Mouse (Mus musculus): Measurements from ENCODE around the gene Sptbn1. TPM values are rescaled to one million over a fixed set of nuclear protein-coding genes. Genes with fewer than 3 reads are reported as not detected.

Gene Sptbn1
- polyA plus RNA-seq, 1 experiment from 2014 or later, result 75.6 TPM

DNA sequence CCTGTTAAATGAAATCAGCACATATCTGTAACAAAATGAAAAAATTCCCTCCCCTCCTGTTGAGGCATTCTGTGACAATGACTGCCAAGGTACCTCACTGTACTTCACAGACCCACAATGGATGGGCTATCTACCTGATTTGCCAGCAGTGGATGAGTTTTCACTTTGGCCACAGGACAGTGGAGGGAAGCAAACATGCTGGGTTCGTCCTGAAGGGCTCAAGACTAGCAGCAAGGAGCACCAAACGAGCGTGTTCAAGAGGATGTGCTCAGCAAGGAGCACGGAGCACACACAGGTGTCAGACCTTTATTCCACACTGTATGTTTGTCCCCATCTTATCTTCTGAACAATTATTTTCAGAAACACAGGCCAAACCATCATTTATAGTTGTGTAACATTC is 34.0 kb downstream of the Sptbn1 start:
- WGBS, result 93% methylated on average over 4 of the region's 4 CpGs
- H3K9me3 ChIP-seq, result no peaks in the 10 kb centered on the region
- no peak for ATAC-seq (ENCODE audit: insufficient number of reproducible peaks, insufficient read depth, low FRiP score, low TSS enrichment, low read depth)
- no peak overlapping the region for H3K4me3 ChIP-seq (replicated peaks)
- H3K27ac ChIP-seq, result no peak overlapping the region
- H3K36me3 ChIP-seq, result peaks cover 6% of the 10 kb centered on the region; the same call in 1 of the 2 replicates
- no peak overlapping the region for H3K4me2 ChIP-seq
- no peak overlapping the region for H3K9ac ChIP-seq (replicated peaks)
- H3K4me1 ChIP-seq (replicated peaks), result no peaks in the 10 kb centered on the region
- H3K27me3 ChIP-seq, result no peaks in the 10 kb centered on the region

DNA sequence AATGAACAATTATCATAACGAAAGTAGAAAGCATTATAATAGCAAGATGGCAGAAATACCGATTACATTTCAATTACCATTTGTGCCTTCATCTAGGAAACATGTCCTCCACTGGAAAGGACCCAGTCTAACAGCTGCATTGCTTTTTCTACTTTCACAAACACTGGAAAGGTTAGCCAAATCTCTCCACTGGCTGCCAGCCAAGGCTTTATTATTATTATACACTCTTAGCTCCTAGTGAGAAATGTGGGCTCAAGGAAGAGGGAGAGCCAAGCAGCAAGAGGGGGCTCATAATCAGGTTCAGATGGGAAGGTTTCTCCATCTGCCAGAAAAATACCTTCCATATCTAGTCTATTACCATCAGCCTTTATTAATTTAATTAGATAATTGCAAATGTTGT is 35.9 kb downstream of the Sptbn1 start:
- H3K9me3 ChIP-seq, result no peaks in the 10 kb centered on the region
- no peak for ATAC-seq (ENCODE audit: insufficient number of reproducible peaks, insufficient read depth, low FRiP score, low TSS enrichment, low read depth)
- 84% methylated on average over 2 of the region's 2 CpGs for WGBS
- no peak overlapping the region for H3K4me3 ChIP-seq (replicated peaks)
- no peaks in the 10 kb centered on the region for H3K27me3 ChIP-seq
- H3K4me2 ChIP-seq, result no peak overlapping the region
- no peaks in the 10 kb centered on the region for H3K4me1 ChIP-seq (replicated peaks)
- H3K36me3 ChIP-seq, result peaks cover 6% of the 10 kb centered on the region; the same call in 1 of the 2 replicates
- H3K27ac ChIP-seq, result no peak overlapping the region
- H3K9ac ChIP-seq (replicated peaks), result no peak overlapping the region

GRCm38 (mm10) chr11:30231336-30231735 is 36.6 kb downstream of the Sptbn1 start:
- Histone ChIP-seq H3K9ac (replicated peaks) (no peak overlapping the region), H3K27ac (no peak overlapping the region), H3K36me3 (peaks cover 6% of the 10 kb centered on the region; the same call in 1 of the 2 replicates), H3K4me3 (replicated peaks) (no peak overlapping the region), H3K27me3 (no peaks in the 10 kb centered on the region), H3K4me1 (replicated peaks) (no peaks in the 10 kb centered on the region), H3K4me2 (no peak overlapping the region), H3K9me3 (no peaks in the 10 kb centered on the region)
- 86% methylated on average over 3 of the region's 3 CpGs for WGBS
- ATAC-seq (ENCODE audit: insufficient number of reproducible peaks, insufficient read depth, low FRiP score, low TSS enrichment, low read depth), result no peak

DNA sequence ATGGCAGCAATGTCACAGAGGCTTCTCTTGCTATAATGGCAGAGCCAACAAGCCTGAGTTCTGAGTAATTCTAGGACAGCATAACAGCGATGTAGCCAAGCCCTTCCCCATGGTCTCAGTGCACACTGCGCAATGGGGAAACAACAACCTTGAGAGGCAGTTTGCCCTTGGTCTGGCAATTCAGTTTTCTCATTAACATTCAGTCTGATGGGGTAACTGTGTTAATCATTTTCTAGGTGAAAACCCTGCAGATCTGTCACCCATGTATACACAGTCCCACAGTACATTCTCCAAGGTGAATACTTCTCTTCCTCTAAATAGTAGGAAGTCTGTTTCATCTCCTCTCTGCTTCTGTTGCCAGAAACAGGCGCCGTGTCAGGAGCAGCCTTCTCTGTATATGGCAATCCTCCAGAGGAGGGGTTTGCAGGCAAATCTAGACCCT is 37.6 kb downstream of the Sptbn1 start:
- Histone ChIP-seq H3K9ac (replicated peaks) (no peak overlapping the region), H3K9me3 (no peaks in the 10 kb centered on the region), H3K27me3 (no peaks in the 10 kb centered on the region), H3K4me1 (replicated peaks) (no peaks in the 10 kb centered on the region), H3K36me3 (peaks cover 1% of the 10 kb centered on the region; the same call in 1 of the 2 replicates), H3K4me3 (replicated peaks) (no peak overlapping the region), H3K27ac (no peak overlapping the region), H3K4me2 (no peak overlapping the region)
- ATAC-seq (ENCODE audit: insufficient number of reproducible peaks, insufficient read depth, low FRiP score, low TSS enrichment, low read depth), result no peak
- WGBS, result 83% methylated on average over 4 of the region's 4 CpGs

DNA sequence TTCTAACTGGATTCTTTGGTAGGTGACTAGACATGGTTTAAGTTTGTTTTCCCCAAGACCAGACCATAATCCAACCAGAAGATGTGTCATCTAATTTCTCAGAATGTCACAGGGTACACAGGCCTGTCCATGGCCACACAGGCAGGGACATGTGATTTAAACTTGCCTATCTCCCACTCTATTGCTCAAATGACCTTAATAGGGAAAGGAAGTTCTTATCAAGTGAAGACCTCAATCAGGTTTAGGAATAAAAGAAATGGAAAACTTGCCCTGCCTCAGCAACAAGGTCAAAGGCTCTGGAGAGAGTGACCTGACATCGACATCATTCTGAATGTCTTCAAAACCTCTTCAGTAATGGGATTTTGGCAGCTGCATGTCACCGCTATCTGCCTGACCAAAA is 41.2 kb downstream of the Sptbn1 start:
- no peaks in the 10 kb centered on the region for H3K9me3 ChIP-seq
- H3K4me3 ChIP-seq (replicated peaks), result no peak overlapping the region
- ATAC-seq (ENCODE audit: insufficient number of reproducible peaks, insufficient read depth, low FRiP score, low TSS enrichment, low read depth), result no peak
- no peak overlapping the region for H3K27ac ChIP-seq
- no peaks in the 10 kb centered on the region for H3K36me3 ChIP-seq
- H3K4me2 ChIP-seq, result no peak overlapping the region
- H3K27me3 ChIP-seq, result no peaks in the 10 kb centered on the region
- H3K4me1 ChIP-seq (replicated peaks), result peaks cover 2% of the 10 kb centered on the region; the same call in 1 of the 2 replicates
- H3K9ac ChIP-seq (replicated peaks), result no peak overlapping the region
- WGBS, result 80% methylated on average over 2 of the region's 2 CpGs

DNA sequence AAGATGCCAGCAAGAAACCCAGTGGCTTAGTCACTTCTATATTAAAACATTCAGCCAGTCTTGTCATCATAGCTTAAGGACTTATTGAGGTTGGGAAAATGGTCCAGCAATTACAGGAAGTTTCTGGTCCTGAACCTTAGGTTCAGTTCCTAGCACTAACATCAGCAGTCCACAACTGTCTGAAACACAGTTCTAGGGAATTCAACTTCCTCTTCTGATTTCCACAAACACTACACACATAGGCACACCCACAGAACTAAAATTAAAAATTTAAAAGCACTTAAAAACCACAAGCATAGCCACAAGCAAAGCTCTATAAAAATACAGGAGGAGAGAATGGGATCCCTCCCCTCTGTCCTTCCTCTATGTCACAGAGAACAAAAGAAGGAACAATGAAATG is 43.4 kb downstream of the Sptbn1 start:
- ATAC-seq (ENCODE audit: insufficient number of reproducible peaks, insufficient read depth, low FRiP score, low TSS enrichment, low read depth), result no peak
- H3K27me3 ChIP-seq, result no peaks in the 10 kb centered on the region

GRCm38 (mm10) chr11:30222636-30223035 is 45.3 kb downstream of the Sptbn1 start:
- WGBS, result 43% methylated on average over 2 of the region's 2 CpGs

More for the DNA sequence above, 43.4 kb downstream of the Sptbn1 start:
- no peak overlapping the region for H3K27ac ChIP-seq
- H3K4me3 ChIP-seq (replicated peaks), result no peak overlapping the region
- H3K4me2 ChIP-seq, result no peak overlapping the region
- H3K9ac ChIP-seq (replicated peaks), result no peak overlapping the region
- no peaks in the 10 kb centered on the region for H3K9me3 ChIP-seq
- peaks cover under 1% of the 10 kb centered on the region; the same call in 1 of the 2 replicates for H3K36me3 ChIP-seq
- H3K4me1 ChIP-seq (replicated peaks), result peaks cover 9% of the 10 kb centered on the region; the same call in 1 of the 2 replicates

GRCm38 (mm10) chr11:30221043-30221442 is 46.9 kb downstream of the Sptbn1 start:
- Histone ChIP-seq H3K27ac (no peak overlapping the region), H3K4me1 (replicated peaks) (peaks cover 9% of the 10 kb centered on the region; the same call in 1 of the 2 replicates), H3K4me2 (no peak overlapping the region), H3K36me3 (peaks cover 8% of the 10 kb centered on the region; the same call in 1 of the 2 replicates), H3K4me3 (replicated peaks) (no peak overlapping the region), H3K27me3 (no peaks in the 10 kb centered on the region), H3K9me3 (no peaks in the 10 kb centered on the region), H3K9ac (replicated peaks) (no peak overlapping the region)
- WGBS, result 83% methylated on average over 5 of the region's 5 CpGs
- no peak for ATAC-seq (ENCODE audit: insufficient number of reproducible peaks, insufficient read depth, low FRiP score, low TSS enrichment, low read depth)

More at GRCm38 (mm10) chr11:30222636-30223035, 45.3 kb downstream of the Sptbn1 start:
- Histone ChIP-seq H3K9me3 (no peaks in the 10 kb centered on the region), H3K27ac (no peak overlapping the region), H3K36me3 (peaks cover 8% of the 10 kb centered on the region; the same call in 1 of the 2 replicates), H3K9ac (replicated peaks) (no peak overlapping the region), H3K4me1 (replicated peaks) (peaks cover 9% of the 10 kb centered on the region; the same call in 1 of the 2 replicates), H3K4me2 (no peak overlapping the region), H3K4me3 (replicated peaks) (no peak overlapping the region), H3K27me3 (no peaks in the 10 kb centered on the region)
- no peak for ATAC-seq (ENCODE audit: insufficient number of reproducible peaks, insufficient read depth, low FRiP score, low TSS enrichment, low read depth)

DNA sequence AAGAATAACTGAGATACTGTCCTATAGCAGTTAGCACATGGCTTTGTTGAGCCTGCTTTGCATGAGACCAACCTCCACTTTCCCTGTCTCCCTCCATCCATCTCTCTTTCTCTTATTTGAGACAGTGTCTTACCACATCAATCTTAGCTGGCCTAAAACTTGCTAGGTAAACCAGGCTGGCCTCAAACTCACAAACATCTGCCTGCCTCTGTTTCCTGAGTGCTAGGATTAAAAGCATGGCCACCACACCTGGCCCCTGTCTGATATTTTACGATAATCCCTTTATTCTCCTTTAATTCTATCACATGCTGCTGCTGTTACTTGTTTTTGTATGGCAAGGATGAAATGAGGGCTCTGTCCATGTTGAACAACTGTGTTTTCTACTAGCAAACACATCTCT is 49.6 kb downstream of the Sptbn1 start:
- H3K27ac ChIP-seq, result no peak overlapping the region
- H3K4me2 ChIP-seq, result no peak overlapping the region
- H3K4me3 ChIP-seq (replicated peaks), result no peak overlapping the region
- H3K9ac ChIP-seq (replicated peaks), result no peak overlapping the region
- no peak for ATAC-seq (ENCODE audit: insufficient number of reproducible peaks, insufficient read depth, low FRiP score, low TSS enrichment, low read depth)
- H3K36me3 ChIP-seq, result peaks cover 12% of the 10 kb centered on the region; the same call in 1 of the 2 replicates
- H3K9me3 ChIP-seq, result no peaks in the 10 kb centered on the region
- peaks cover 9% of the 10 kb centered on the region; the same call in 1 of the 2 replicates for H3K4me1 ChIP-seq (replicated peaks)
- H3K27me3 ChIP-seq, result no peaks in the 10 kb centered on the region
- WGBS, result 94% methylated on average over 1 of the region's 1 CpGs

- no peak overlapping the region for H3K27ac ChIP-seq
- peaks cover 12% of the 10 kb centered on the region; the same call in 1 of the 2 replicates for H3K36me3 ChIP-seq
- peaks cover 12% of the 10 kb centered on the region for H3K4me1 ChIP-seq (replicated peaks)
- H3K4me2 ChIP-seq, result no peak overlapping the region
- H3K9ac ChIP-seq (replicated peaks), result no peak overlapping the region
- no peak for ATAC-seq (ENCODE audit: insufficient number of reproducible peaks, insufficient read depth, low FRiP score, low TSS enrichment, low read depth)
- no peaks in the 10 kb centered on the region for H3K9me3 ChIP-seq
- 59% methylated on average over 1 of the region's 1 CpGs for WGBS
- no peak overlapping the region for H3K4me3 ChIP-seq (replicated peaks)
- H3K27me3 ChIP-seq, result no peaks in the 10 kb centered on the region
Measured at GRCm38 (mm10) chr11:30217496-30217895, 50.5 kb downstream of the Sptbn1 start.

- Histone ChIP-seq H3K27ac (peak overlapping the region; percentile 35; the same call in 1 of the 2 replicates), H3K9me3 (no peaks in the 10 kb centered on the region), H3K27me3 (no peaks in the 10 kb centered on the region), H3K4me2 (no peak overlapping the region), H3K4me1 (replicated peaks) (peaks cover 38% of the 10 kb centered on the region), H3K36me3 (peaks cover 3% of the 10 kb centered on the region; the same call in 1 of the 2 replicates), H3K9ac (replicated peaks) (no peak overlapping the region), H3K4me3 (replicated peaks) (no peak overlapping the region)
- 47% methylated on average over 5 of the region's 5 CpGs for WGBS
- no peak for ATAC-seq (ENCODE audit: insufficient number of reproducible peaks, insufficient read depth, low FRiP score, low TSS enrichment, low read depth)
Measured at GRCm38 (mm10) chr11:30211663-30212416, 56.1 kb downstream of the Sptbn1 start.

Measured in limb, embryonic 12.5 days (tissue).